Mouse (Mus musculus) MEL (cell line): ENCODE results near the gene Upk3b.

Experiments
- CHD2 ChIP-seq: IDR thresholded peaks from 2 replicates; pipeline ENCODE4 v1.6.1; 2011; ENCODE audit warnings: low read length, improper control_type of control experiment
- CTCF ChIP-seq, 3 experiments: IDR thresholded peaks in 2 of 3; conservative IDR thresholded peaks in 1 of 3; 2 replicates each; pipeline ENCODE4 v1.5.1; 2011 to 2012; ENCODE audit warnings: low read length in 3 of 3, low read depth in 2 of 3, mild to moderate bottlenecking in 2 of 3, improper control_type of control experiment in 1 of 3, inconsistent platforms in 1 of 3, mixed read lengths in 1 of 3, moderate library complexity in 1 of 3; ENCODE audit not compliant: control insufficient read depth in 1 of 3, insufficient read depth in 1 of 3, poor library complexity in 1 of 3, severe bottlenecking in 1 of 3
- EP300 ChIP-seq, 2 experiments: IDR thresholded peaks; 2 replicates each; pipeline ENCODE4 v1.6.1; 2011; ENCODE audit warnings: improper control_type of control experiment in 2 of 2, low read length in 2 of 2, low read depth in 1 of 2, mild to moderate bottlenecking in 1 of 2
- ETS1 ChIP-seq: IDR thresholded peaks from 2 replicates; pipeline ENCODE4 v1.6.1; 2012; ENCODE audit warnings: low read depth, mild to moderate bottlenecking, inconsistent platforms, low read length, improper control_type of control experiment, moderate library complexity
- HCFC1 ChIP-seq: IDR thresholded peaks from 2 replicates; pipeline ENCODE4 v1.6.1; 2012; ENCODE audit warnings: low read depth, mild to moderate bottlenecking, inconsistent platforms, low read length, improper control_type of control experiment, moderate library complexity
- MAFK ChIP-seq: IDR thresholded peaks from 2 replicates; pipeline ENCODE4 v1.6.1; 2011; ENCODE audit warnings: low read depth, mild to moderate bottlenecking, low read length, improper control_type of control experiment, borderline replicate concordance
- MAX ChIP-seq: IDR thresholded peaks from 2 replicates; pipeline ENCODE4 v1.6.1; 2011; ENCODE audit warnings: low read length, improper control_type of control experiment
- POLR2A ChIP-seq, 2 experiments: IDR thresholded peaks; 2 replicates each; pipeline ENCODE4 v1.6.1; 2011 to 2012; ENCODE audit warnings: low read length in 2 of 2, mild to moderate bottlenecking in 2 of 2, control low read depth in 1 of 2, improper control_type of control experiment in 1 of 2, low read depth in 1 of 2, moderate library complexity in 1 of 2; ENCODE audit not compliant: control insufficient read depth in 1 of 2, insufficient read depth in 1 of 2, poor library complexity in 1 of 2
- SIN3A ChIP-seq: IDR thresholded peaks from 2 replicates; pipeline ENCODE4 v1.6.1; 2012; ENCODE audit warnings: low read length, improper control_type of control experiment, inconsistent platforms
- SMC3 ChIP-seq: IDR thresholded peaks from 2 replicates; pipeline ENCODE4 v1.6.1; 2011; ENCODE audit warnings: low read depth, low read length, improper control_type of control experiment
- UBTF ChIP-seq: IDR thresholded peaks from 2 replicates; pipeline ENCODE4 v1.6.1; 2012; ENCODE audit warnings: low read depth, mild to moderate bottlenecking, inconsistent platforms, low read length, improper control_type of control experiment, moderate library complexity, borderline replicate concordance; ENCODE audit not compliant: insufficient read depth
- USF2 ChIP-seq, 2 experiments: IDR thresholded peaks; 2 replicates each; pipeline ENCODE4 v1.6.1; 2011 to 2012; ENCODE audit warnings: improper control_type of control experiment in 2 of 2, low read length in 2 of 2, borderline replicate concordance in 1 of 2, inconsistent platforms in 1 of 2, low read depth in 1 of 2, mild to moderate bottlenecking in 1 of 2; ENCODE audit not compliant: insufficient read depth in 1 of 2
- ZC3H11A ChIP-seq: IDR thresholded peaks from 2 replicates; pipeline ENCODE4 v1.6.1; 2012; ENCODE audit warnings: low read depth, mild to moderate bottlenecking, inconsistent platforms, low read length, improper control_type of control experiment

DNA sequence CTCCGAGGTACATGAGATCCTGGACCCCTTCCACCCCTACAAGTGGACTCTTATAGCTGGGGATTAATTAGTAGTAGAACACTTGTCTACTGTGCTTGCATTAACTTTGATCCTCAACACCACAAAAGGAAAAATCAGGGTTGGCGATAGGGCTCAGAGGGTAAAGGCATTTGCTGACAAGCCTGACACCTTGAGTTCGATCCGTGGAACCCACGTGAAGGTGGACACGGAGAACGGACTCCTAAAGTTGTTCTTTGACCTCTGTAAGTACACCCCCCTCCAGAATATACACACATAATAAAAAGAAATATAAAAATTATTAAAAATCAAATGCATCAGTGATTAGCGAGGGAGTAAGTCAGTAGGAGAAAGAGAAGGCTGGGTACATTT lies 44.0 kb upstream of the Upk3b start:
- no peak for TF ChIP-seq EP300 (IDR thresholded peaks at IDR 0.05; ENCODE audit: low read depth in 1 of 2, low read length in 2 of 2)
- no peak for TF ChIP-seq CTCF (IDR thresholded peaks at IDR 0.05 in 2 of 3, conservative IDR thresholded peaks at IDR 0.05 in 1 of 3; ENCODE audit: control insufficient read depth in 1 of 3, insufficient read depth in 1 of 3, low read depth in 2 of 3, low read length in 3 of 3, poor library complexity in 1 of 3, severe bottlenecking in 1 of 3)
- no peak for TF ChIP-seq UBTF
- TF ChIP-seq POLR2A (IDR thresholded peaks at IDR 0.05; ENCODE audit: control insufficient read depth in 1 of 2, insufficient read depth in 1 of 2, low read depth in 1 of 2, low read length in 2 of 2, poor library complexity in 1 of 2), result no peak
- TF ChIP-seq MAFK, result no peak
- TF ChIP-seq MAX, result no peak
- TF ChIP-seq ZC3H11A, result no peak
- TF ChIP-seq USF2 (IDR thresholded peaks at IDR 0.05; ENCODE audit: borderline replicate concordance in 1 of 2, insufficient read depth in 1 of 2, low read depth in 1 of 2, low read length in 2 of 2), result no peak
- TF ChIP-seq SMC3, result no peak
- TF ChIP-seq SIN3A, result no peak
- TF ChIP-seq ETS1, result no peak
- no peak for TF ChIP-seq CHD2
- no peak for TF ChIP-seq HCFC1
